Mouse (Mus musculus): ENCODE measurements around the gene Samt3. TPM values are rescaled to one million over a fixed set of nuclear protein-coding genes. Genes with fewer than 3 reads are reported as not detected.

The Samt3 gene
- polyA plus RNA-seq (2014; fragmentation: Illumina TruSeq; extraction: RNeasy Lipid Tissue Mini Kit (QIAGEN cat#74804); ENCODE audit: low read depth, low replicate concordance), result not detected

GRCm38 (mm10) chrX:86043899-86044298 is at the start of gene Samt3:
Gene Samt3 (plus strand): TSS chrX:86044199.

Other genes starting within 250 kb of the Samt3 start
- gene 5430427O19Rik, start 173.8 kb upstream of the Samt3 start, polyA plus RNA-seq (2014; fragmentation: Illumina TruSeq; extraction: RNeasy Lipid Tissue Mini Kit (QIAGEN cat#74804); ENCODE audit: low read depth, low replicate concordance), result 0.77 TPM
- gene Nr0b1, start 147.6 kb downstream of the Samt3 start, polyA plus RNA-seq (2014; fragmentation: Illumina TruSeq; extraction: RNeasy Lipid Tissue Mini Kit (QIAGEN cat#74804); ENCODE audit: low read depth, low replicate concordance), result 0.27 TPM